8 mouse cellular contexts compared by ENCODE assay signal in the genomic region with DNA sequence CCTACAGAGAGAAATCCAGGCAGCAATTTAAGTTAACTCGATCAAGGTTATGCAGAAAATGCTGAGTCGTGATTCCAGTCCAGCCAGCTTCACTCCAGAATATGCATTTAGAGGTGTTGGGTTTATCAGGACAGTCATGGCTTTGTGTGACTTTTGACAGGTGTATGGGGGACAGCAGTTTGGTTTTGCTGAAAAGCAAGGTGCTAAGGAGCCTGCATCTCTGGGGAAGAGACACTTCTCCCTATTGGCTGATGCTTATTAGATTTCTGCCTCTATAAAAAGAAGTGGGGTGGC. TPM values are rescaled to one million over a fixed set of nuclear protein-coding genes. Genes with fewer than 3 reads are reported as not detected.
DNase-seq lines count a peak whose midpoint lies in the region; ATAC-seq and TF ChIP-seq lines count a peak whose summit lies in the region.

No protein-coding gene starts in this region.

- no peaks in the 10 kb centered on the region for H3K9me3 ChIP-seq in embryonic facial prominence, embryonic 11.5 days (replicated peaks; ENCODE audit: control insufficient read depth, low read length)
- no peaks in the 10 kb centered on the region for H3K9me3 ChIP-seq in hindbrain, embryonic 15.5 days
- no peaks in the 10 kb centered on the region for H3K9me3 ChIP-seq in midbrain, postnatal 0 days (ENCODE audit: low read length)

- peak overlapping the region; percentile 97; the same call in 1 of the 2 replicates for H3K27ac ChIP-seq in layer of hippocampus, adult 2 months
- H3K27ac ChIP-seq in embryonic facial prominence, embryonic 11.5 days (replicated peaks; ENCODE audit: low read depth, low read length): no peak overlapping the region
- no peak overlapping the region for H3K27ac ChIP-seq in hindbrain, embryonic 15.5 days (replicated peaks)
- no peak overlapping the region for H3K27ac ChIP-seq in midbrain, postnatal 0 days (ENCODE audit: low read depth, low read length)

- peak overlapping the region; percentile 88 for H3K4me3 ChIP-seq in layer of hippocampus, adult 2 months
- H3K4me3 ChIP-seq in embryonic facial prominence, embryonic 11.5 days (ENCODE audit: low read depth, low read length): peak overlapping the region; percentile 64
- peak overlapping the region; percentile 77 for H3K4me3 ChIP-seq in hindbrain, embryonic 15.5 days
- peak overlapping the region; percentile 92 for H3K4me3 ChIP-seq in midbrain, postnatal 0 days (ENCODE audit: low read depth, low read length)

- TF ChIP-seq CTCF in layer of hippocampus, adult 2 months (conservative IDR thresholded peaks at IDR 0.05): no peak
- TF ChIP-seq CTCF in midbrain, postnatal 0 days (IDR thresholded peaks at IDR 0.05): no peak

- no peak for ATAC-seq in embryonic facial prominence, embryonic 11.5 days (replicated peaks; ENCODE audit: insufficient number of reproducible peaks, low FRiP score, low TSS enrichment, low read depth)
- ATAC-seq in hindbrain, embryonic 15.5 days (ENCODE audit: low FRiP score, low read depth): no peak
- no peak for ATAC-seq in midbrain, postnatal 0 days (ENCODE audit: low FRiP score)

- WGBS in embryonic facial prominence, embryonic 11.5 days: 9% methylated on average over 2 of the region's 2 CpGs
- 10% methylated on average over 2 of the region's 2 CpGs for WGBS in hindbrain, embryonic 15.5 days
- 6% methylated on average over 2 of the region's 2 CpGs for WGBS in midbrain, postnatal 0 days

- no peak for DNase-seq in layer of hippocampus, adult 2 months (ENCODE audit: low spot score in 2 of 2)
- no peak for DNase-seq in layer of hippocampus, adult 11-12 months (ENCODE audit: low spot score)
- no peak for DNase-seq in embryonic facial prominence, embryonic 11.5 days (ENCODE audit: low spot score)
- DNase-seq in midbrain, postnatal 0 days (ENCODE audit: low spot score): no peak
- no peak for DNase-seq in gastrocnemius, adult 18-20 months (ENCODE audit: low spot score)
- DNase-seq in layer of hippocampus, adult 8-10 months (ENCODE audit: low spot score in 2 of 2): no peak
- no peak for DNase-seq in cerebellum, adult 9-11 months

- no peak overlapping the region; the same call in none of the 2 replicates for H3K9ac ChIP-seq in embryonic facial prominence, embryonic 11.5 days (replicated peaks; ENCODE audit: low read length)
- H3K9ac ChIP-seq in hindbrain, embryonic 15.5 days: peak overlapping the region; percentile 74; the same call in 1 of the 2 replicates
- H3K9ac ChIP-seq in midbrain, postnatal 0 days (replicated peaks; ENCODE audit: low read length, poor library complexity, severe bottlenecking): 0 out of 2 replicates have a peak overlapping the region, but pooled peaks have one; percentile 89

- H3K4me1 ChIP-seq in embryonic facial prominence, embryonic 11.5 days (ENCODE audit: control insufficient read depth, insufficient read depth, low read length): no peaks in the 10 kb centered on the region
- peaks cover 32% of the 10 kb centered on the region for H3K4me1 ChIP-seq in hindbrain, embryonic 15.5 days (replicated peaks)
- H3K4me1 ChIP-seq in midbrain, postnatal 0 days (ENCODE audit: insufficient read depth, low read length): peaks cover 5% of the 10 kb centered on the region; the same call in 1 of the 2 replicates

- no peaks in the 10 kb centered on the region for H3K36me3 ChIP-seq in embryonic facial prominence, embryonic 11.5 days (replicated peaks; ENCODE audit: control insufficient read depth, insufficient read depth, low read depth, low read length)
- no peaks in the 10 kb centered on the region for H3K36me3 ChIP-seq in hindbrain, embryonic 15.5 days
- H3K36me3 ChIP-seq in midbrain, postnatal 0 days (ENCODE audit: insufficient read depth, low read length): no peaks in the 10 kb centered on the region

- H3K4me2 ChIP-seq in embryonic facial prominence, embryonic 11.5 days (ENCODE audit: low read depth, low read length): peak overlapping the region; percentile 95
- H3K4me2 ChIP-seq in hindbrain, embryonic 15.5 days: peak overlapping the region; percentile 94
- peak overlapping the region; percentile 84 for H3K4me2 ChIP-seq in midbrain, postnatal 0 days (ENCODE audit: low read depth, low read length, poor library complexity, severe bottlenecking)

- H3K27me3 ChIP-seq in embryonic facial prominence, embryonic 11.5 days (ENCODE audit: control insufficient read depth, insufficient read depth, low read length): no peaks in the 10 kb centered on the region
- H3K27me3 ChIP-seq in hindbrain, embryonic 15.5 days: no peaks in the 10 kb centered on the region
- no peaks in the 10 kb centered on the region for H3K27me3 ChIP-seq in midbrain, postnatal 0 days (ENCODE audit: insufficient read depth, low read length)

RNA-seq across cellular contexts. Expression of a gene that starts 1.3 kb away (rescaled TPM):
- 10 to 100 TPM; 67.2 to 69.7 TPM for total RNA-seq in layer of hippocampus, adult 2 months (2021)
- 7.2 and 7.8 TPM in 2 replicates for polyA plus RNA-seq in embryonic facial prominence, embryonic 11.5 days (2014; fragmentation: Nextera tagmentation; extraction: Ambion mirVana)
- 6.9 and 7.5 TPM in 2 replicates for polyA plus RNA-seq in hindbrain, embryonic 15.5 days (2015; fragmentation: Nextera tagmentation; extraction: Ambion mirVana)
- 60.5 and 80.5 TPM in 2 replicates for total RNA-seq in midbrain, postnatal 0 days (2014; rRNA removed)
- 4.9 and 5.4 TPM in 2 replicates for polyA plus RNA-seq in midbrain, postnatal 0 days (2015; fragmentation: Nextera tagmentation; extraction: Ambion mirVana)
- total RNA-seq in gastrocnemius, adult 18-20 months (2021): 1 to 10 TPM; 4.4 to 5.0 TPM
- total RNA-seq in layer of hippocampus, adult 8-10 months (2022): 10 to 100 TPM; 60.7 to 70.3 (median 65.2) TPM

Comparison
In these comparisons a context has a peak if more than half of its experiments do, and no peak if none do; other contexts are left out.
1. RNA of a gene that starts 1.3 kb away (total RNA-seq): 67.2 to 69.7 TPM in layer of hippocampus, adult 2 months, 60.7 to 70.3 TPM in layer of hippocampus, adult 8-10 months and 60.5 to 80.5 TPM in midbrain, postnatal 0 days; 4.4 to 5.0 TPM in gastrocnemius, adult 18-20 months; every median in the first group is over 10 times any median in the second.
2. Peak in every context shown above with its lines, with median percentiles within 50 percentile points of each other: H3K4me3 ChIP-seq and H3K4me2 ChIP-seq.